Comparison of ENCODE assay signal across 8 mouse cellular contexts in the genomic region with DNA sequence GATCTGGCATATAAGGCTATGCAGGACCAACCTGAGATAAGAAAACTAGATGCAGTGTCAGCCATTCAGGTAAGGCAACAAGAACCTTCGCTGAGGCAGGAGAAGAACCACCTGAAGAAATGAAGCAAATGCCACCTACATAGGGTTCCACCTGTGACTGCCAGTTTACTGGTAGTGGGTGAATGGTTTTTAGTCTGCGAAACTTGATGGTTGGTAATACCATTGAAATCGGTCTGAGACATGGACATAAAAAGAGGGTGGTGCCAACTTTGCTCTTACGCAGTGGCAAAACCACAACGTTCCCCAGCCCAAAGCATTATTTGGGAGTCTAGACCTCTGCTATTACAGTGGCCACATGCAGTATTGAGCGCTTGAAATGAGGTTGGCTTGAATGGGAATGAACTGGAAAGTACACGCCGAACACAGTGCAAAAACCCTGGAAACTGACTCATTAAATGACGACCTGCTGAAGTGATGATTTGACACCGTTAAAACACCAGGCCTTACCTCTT. TPM values are rescaled to one million over a fixed set of nuclear protein-coding genes. Genes with fewer than 3 reads are reported as not detected.
A peak's percentile ranks its signal among the peaks of the same experiment; 100 is the strongest.
DNase-seq lines count a peak whose midpoint lies in the region; ATAC-seq and TF ChIP-seq lines count a peak whose summit lies in the region.
"Had no signal": no experiment of that assay in that cellular context is flagged by ENCODE, and none has a peak within 500 bp of the region (broad histone marks: within the 10 kb centered on the region; RNA-seq: fewer than 3 reads in every experiment).

No protein-coding gene starts in this region.

- H3K4me1 ChIP-seq in lung, embryonic 16.5 days (replicated peaks; ENCODE audit: control insufficient read depth, insufficient read depth, low read length) = peaks cover 17% of the 10 kb centered on the region
- H3K4me1 ChIP-seq in embryonic facial prominence, embryonic 15.5 days = peaks cover 23% of the 10 kb centered on the region
- H3K4me1 ChIP-seq in limb, embryonic 14.5 days (ENCODE audit: control insufficient read depth, insufficient read depth, low read length) = peaks cover 17% of the 10 kb centered on the region
- peaks cover 3% of the 10 kb centered on the region; the same call in 1 of the 2 replicates for H3K4me1 ChIP-seq in stomach, postnatal 0 days (replicated peaks; ENCODE audit: control insufficient read depth, insufficient read depth)

- TF ChIP-seq CTCF in stomach, postnatal 0 days (IDR thresholded peaks at IDR 0.05; ENCODE audit: low read depth) = no peak

- no peaks in the 10 kb centered on the region for H3K9me3 ChIP-seq in lung, embryonic 16.5 days (ENCODE audit: control insufficient read depth, low read length)
- H3K9me3 ChIP-seq in embryonic facial prominence, embryonic 15.5 days (replicated peaks) = no peaks in the 10 kb centered on the region
- H3K9me3 ChIP-seq in limb, embryonic 14.5 days (ENCODE audit: control insufficient read depth, low read length) = no peaks in the 10 kb centered on the region
- H3K9me3 ChIP-seq in stomach, postnatal 0 days (ENCODE audit: control insufficient read depth, low read length) = no peaks in the 10 kb centered on the region

- DNase-seq in lung, postnatal 36 days = no peak
- DNase-seq in limb, embryonic 14.5 days (ENCODE audit: low spot score) = no peak
- DNase-seq in stomach, postnatal 0 days (ENCODE audit: low spot score) = no peak
- DNase-seq in gastrocnemius, postnatal 36 days = no peak
- no peak for DNase-seq in thymus, postnatal 14 days
- DNase-seq: lung, postnatal 10 days had no signal

- intact Hi-C loops in gastrocnemius, postnatal 36 days (cut with DNase I) = no loop called here

- H3K4me2 ChIP-seq in lung, embryonic 16.5 days (ENCODE audit: low read depth, low read length) = peak overlapping the region; percentile 88
- peak overlapping the region; percentile 60; the same call in 1 of the 2 replicates for H3K4me2 ChIP-seq in embryonic facial prominence, embryonic 15.5 days (replicated peaks)
- H3K4me2 ChIP-seq in limb, embryonic 14.5 days (replicated peaks; ENCODE audit: low read depth, low read length, severe bottlenecking) = peak overlapping the region; percentile 64; the same call in 1 of the 2 replicates
- no peak overlapping the region; the same call in 1 of the 2 replicates for H3K4me2 ChIP-seq in stomach, postnatal 0 days (replicated peaks; ENCODE audit: low read depth)

- H3K27ac ChIP-seq in lung, embryonic 16.5 days (ENCODE audit: low read length) = no peak overlapping the region
- H3K27ac ChIP-seq in embryonic facial prominence, embryonic 15.5 days (replicated peaks) = no peak overlapping the region
- no peak overlapping the region for H3K27ac ChIP-seq in limb, embryonic 14.5 days (replicated peaks; ENCODE audit: low read depth, low read length)
- no peak overlapping the region for H3K27ac ChIP-seq in stomach, postnatal 0 days (replicated peaks)

- TF ChIP-seq EP300 in stomach, postnatal 0 days (optimal IDR thresholded peaks at IDR 0.05) = no peak

- peak overlapping the region; percentile 91 for H3K9ac ChIP-seq in lung, embryonic 16.5 days (ENCODE audit: low read length)
- no peak overlapping the region for H3K9ac ChIP-seq in embryonic facial prominence, embryonic 15.5 days
- no peak overlapping the region for H3K9ac ChIP-seq in limb, embryonic 14.5 days (ENCODE audit: low read depth, low read length, severe bottlenecking)
- H3K9ac ChIP-seq in stomach, postnatal 0 days (ENCODE audit: low read length) = 0 out of 2 replicates have a peak overlapping the region, but pooled peaks have one; percentile 94

- no peaks in the 10 kb centered on the region for H3K27me3 ChIP-seq in lung, embryonic 16.5 days (ENCODE audit: control insufficient read depth, insufficient read depth, low read depth, low read length)
- no peaks in the 10 kb centered on the region for H3K27me3 ChIP-seq in embryonic facial prominence, embryonic 15.5 days
- H3K27me3 ChIP-seq in limb, embryonic 14.5 days (ENCODE audit: control insufficient read depth, insufficient read depth, low read length) = no peaks in the 10 kb centered on the region
- H3K27me3 ChIP-seq in stomach, postnatal 0 days (ENCODE audit: control insufficient read depth, insufficient read depth, low read length) = no peaks in the 10 kb centered on the region

- no peak overlapping the region; the same call in 1 of the 2 replicates for H3K4me3 ChIP-seq in lung, embryonic 16.5 days (ENCODE audit: low read length)
- H3K4me3 ChIP-seq in embryonic facial prominence, embryonic 15.5 days (replicated peaks) = peak overlapping the region; percentile 93; the same call in 1 of the 2 replicates
- no peak overlapping the region for H3K4me3 ChIP-seq in limb, embryonic 14.5 days (replicated peaks; ENCODE audit: low read length)
- H3K4me3 ChIP-seq in stomach, postnatal 0 days (ENCODE audit: low read depth, low read length) = no peak overlapping the region

- WGBS in lung, embryonic 16.5 days = 91% methylated on average over 10 of the region's 10 CpGs
- 91% methylated on average over 10 of the region's 10 CpGs for WGBS in embryonic facial prominence, embryonic 15.5 days
- WGBS in limb, embryonic 14.5 days = 92% methylated on average over 10 of the region's 10 CpGs
- WGBS in stomach, postnatal 0 days = 94% methylated on average over 10 of the region's 10 CpGs

- ATAC-seq in lung, embryonic 16.5 days (ENCODE audit: low read depth) = no peak
- no peak for ATAC-seq in embryonic facial prominence, embryonic 15.5 days (ENCODE audit: insufficient number of reproducible peaks, low FRiP score, low TSS enrichment, low read depth)
- ATAC-seq in limb, embryonic 14.5 days (ENCODE audit: low FRiP score, low read depth) = no peak
- no peak for ATAC-seq in stomach, postnatal 0 days (ENCODE audit: low FRiP score, low TSS enrichment)

- no peak for TF ChIP-seq POLR2A in limb, embryonic 14.5 days (IDR thresholded peaks at IDR 0.05; ENCODE audit: borderline replicate concordance, extremely low read depth, insufficient read depth, insufficient read length)

- peaks cover 3% of the 10 kb centered on the region; the same call in 1 of the 2 replicates for H3K36me3 ChIP-seq in lung, embryonic 16.5 days (ENCODE audit: control insufficient read depth, insufficient read depth, low read length)
- peaks cover 2% of the 10 kb centered on the region; the same call in 1 of the 2 replicates for H3K36me3 ChIP-seq in embryonic facial prominence, embryonic 15.5 days
- H3K36me3 ChIP-seq in limb, embryonic 14.5 days (ENCODE audit: control insufficient read depth, insufficient read depth, low read length) = peaks cover 9% of the 10 kb centered on the region
- H3K36me3 ChIP-seq in stomach, postnatal 0 days (ENCODE audit: control insufficient read depth, insufficient read depth, low read length) = 0 out of 2 replicates have a peak, but pooled peaks cover 1% of the 10 kb centered on the region

RNA-seq across cellular contexts. Expression of a gene that starts 1.7 kb away (rescaled TPM):
- polyA plus RNA-seq in lung, embryonic 16.5 days (2015; fragmentation: Nextera tagmentation; extraction: Ambion mirVana) = 24.8 and 27.2 TPM in 2 replicates
- polyA plus RNA-seq in embryonic facial prominence, embryonic 15.5 days (2015; fragmentation: Nextera tagmentation; extraction: Ambion mirVana) = 25.1 and 25.3 TPM in 2 replicates
- 12.3 and 14.3 TPM in 2 replicates for polyA plus RNA-seq in limb, embryonic 14.5 days (2012; rRNA removed)
- 26.7 and 29.5 TPM in 2 replicates for polyA plus RNA-seq in limb, embryonic 14.5 days (2014; fragmentation: Nextera tagmentation; extraction: Ambion mirVana)
- polyA plus RNA-seq in stomach, postnatal 0 days (2015; fragmentation: Nextera tagmentation; extraction: Ambion mirVana) = 12.1 and 13.9 TPM in 2 replicates
- total RNA-seq in gastrocnemius, postnatal 36 days (2021) = 1 to 10 TPM; 9.1 TPM

RNA-seq across cellular contexts. Expression of a gene that starts 19.4 kb away (rescaled TPM):
- 15.7 and 16.8 TPM in 2 replicates for polyA plus RNA-seq in lung, embryonic 16.5 days (2015; fragmentation: Nextera tagmentation; extraction: Ambion mirVana)
- polyA plus RNA-seq in embryonic facial prominence, embryonic 15.5 days (2015; fragmentation: Nextera tagmentation; extraction: Ambion mirVana) = 12.0 and 12.2 TPM in 2 replicates
- polyA plus RNA-seq in limb, embryonic 14.5 days (2012; rRNA removed) = 10.2 and 11.1 TPM in 2 replicates
- polyA plus RNA-seq in limb, embryonic 14.5 days (2014; fragmentation: Nextera tagmentation; extraction: Ambion mirVana) = 9.6 and 10.9 TPM in 2 replicates
- 12.0 and 13.4 TPM in 2 replicates for polyA plus RNA-seq in stomach, postnatal 0 days (2015; fragmentation: Nextera tagmentation; extraction: Ambion mirVana)
- 1 to 10 TPM; 3.8 to 5.9 TPM for total RNA-seq in gastrocnemius, postnatal 36 days (2021)

Comparison
In these comparisons a context has a peak if more than half of its experiments do, and no peak if none do; other contexts are left out.
1. H3K9ac ChIP-seq: peak in lung, embryonic 16.5 days (single experiment) and stomach, postnatal 0 days (single experiment); none in embryonic facial prominence, embryonic 15.5 days (single experiment) and limb, embryonic 14.5 days (single experiment).